In genomic region chr6:113603993-113604392, GRCm38 (mm10) we compare ENCODE assay signal across 8 mouse cellular contexts. TPM values are rescaled to one million over a fixed set of nuclear protein-coding genes. Genes with fewer than 3 reads are reported as not detected.
DNase-seq lines count a peak whose midpoint lies in the region; ATAC-seq and TF ChIP-seq lines count a peak whose summit lies in the region.

No protein-coding gene starts in this region.

- no peaks in the 10 kb centered on the region for H3K36me3 ChIP-seq in thymus, adult 2 months (ENCODE audit: control insufficient read depth, insufficient read depth, low read length)
- H3K36me3 ChIP-seq in limb, embryonic 15.5 days: peaks cover 3% of the 10 kb centered on the region; the same call in 1 of the 2 replicates
- H3K36me3 ChIP-seq in stomach, postnatal 0 days (ENCODE audit: control insufficient read depth, insufficient read depth, low read length): no peaks in the 10 kb centered on the region

- H3K4me2 ChIP-seq in limb, embryonic 15.5 days: peak overlapping the region; percentile 47
- peak overlapping the region; percentile 81 for H3K4me2 ChIP-seq in stomach, postnatal 0 days (replicated peaks; ENCODE audit: low read depth)

- H3K4me1 ChIP-seq in thymus, adult 2 months (replicated peaks; ENCODE audit: control insufficient read depth, insufficient read depth, low read length): peaks cover 7% of the 10 kb centered on the region
- peaks cover 27% of the 10 kb centered on the region for H3K4me1 ChIP-seq in limb, embryonic 15.5 days
- H3K4me1 ChIP-seq in stomach, postnatal 0 days (replicated peaks; ENCODE audit: control insufficient read depth, insufficient read depth): peaks cover 6% of the 10 kb centered on the region; the same call in 1 of the 2 replicates

- ATAC-seq in limb, embryonic 15.5 days (ENCODE audit: insufficient number of reproducible peaks, low FRiP score, low TSS enrichment, low read depth): no peak
- no peak; the same call in 1 of the 2 replicates for ATAC-seq in stomach, postnatal 0 days (ENCODE audit: low FRiP score, low TSS enrichment)
- no peak for ATAC-seq in inflammation-experienced regulatory T-cells, adult 6 months

- TF ChIP-seq EP300 in stomach, postnatal 0 days (optimal IDR thresholded peaks at IDR 0.05): no peak

- no peaks in the 10 kb centered on the region for H3K9me3 ChIP-seq in limb, embryonic 15.5 days
- H3K9me3 ChIP-seq in stomach, postnatal 0 days (ENCODE audit: control insufficient read depth, low read length): no peaks in the 10 kb centered on the region

- no peak for TF ChIP-seq CTCF in gastrocnemius, adult 2 months (IDR thresholded peaks at IDR 0.05)
- no peak for TF ChIP-seq CTCF in thymus, adult 2 months (IDR thresholded peaks at IDR 0.05; ENCODE audit: borderline replicate concordance, control insufficient read depth, extremely low read depth, insufficient read depth, low read length, poor library complexity)
- no peak for TF ChIP-seq CTCF in stomach, postnatal 0 days (IDR thresholded peaks at IDR 0.05; ENCODE audit: low read depth)

- intact Hi-C loops in gastrocnemius, adult 2 months (cut with DNase I): loop anchor here (5.0 kb wide), 1 partner anchor 117 kb away; no protein-coding TSS in a partner anchor

- WGBS in thymus, adult 2 months: 76% methylated on average over 12 of the region's 12 CpGs
- 58% methylated on average over 12 of the region's 12 CpGs for WGBS in limb, embryonic 15.5 days
- 55% methylated on average over 12 of the region's 12 CpGs for WGBS in stomach, postnatal 0 days

- H3K9ac ChIP-seq in limb, embryonic 15.5 days: no peak overlapping the region; the same call in 1 of the 2 replicates
- no peak overlapping the region; the same call in 1 of the 2 replicates for H3K9ac ChIP-seq in stomach, postnatal 0 days (ENCODE audit: low read length)

- no peak for DNase-seq in gastrocnemius, adult 2 months
- DNase-seq in gastrocnemius, adult 8-10 months (ENCODE audit: low spot score in 2 of 2): no peak
- no peak for DNase-seq in thymus, adult 2 months
- DNase-seq in thymus, postnatal 4 days: no peak
- no peak for DNase-seq in stomach, postnatal 0 days (ENCODE audit: low spot score)
- no peak for DNase-seq in right cerebral cortex, adult 2 months (ENCODE audit: low spot score in 2 of 2)

- H3K27me3 ChIP-seq in thymus, adult 2 months (ENCODE audit: control insufficient read depth, insufficient read depth, low read length): no peaks in the 10 kb centered on the region
- H3K27me3 ChIP-seq in limb, embryonic 15.5 days: no peaks in the 10 kb centered on the region
- no peaks in the 10 kb centered on the region for H3K27me3 ChIP-seq in stomach, postnatal 0 days (ENCODE audit: control insufficient read depth, insufficient read depth, low read length)

- H3K4me3 ChIP-seq in gastrocnemius, adult 2 months: peak overlapping the region; percentile 88
- peak overlapping the region; percentile 85 for H3K4me3 ChIP-seq in thymus, adult 2 months (ENCODE audit: control insufficient read depth, insufficient read depth, low read length)
- H3K4me3 ChIP-seq in limb, embryonic 15.5 days: peak overlapping the region; percentile 87
- peak overlapping the region; percentile 92 for H3K4me3 ChIP-seq in stomach, postnatal 0 days (ENCODE audit: low read depth, low read length)

- peak overlapping the region; percentile 92 for H3K27ac ChIP-seq in gastrocnemius, adult 2 months
- H3K27ac ChIP-seq in thymus, adult 2 months (ENCODE audit: control insufficient read depth, insufficient read depth, low read length): no peak overlapping the region
- H3K27ac ChIP-seq in limb, embryonic 15.5 days: no peak overlapping the region
- H3K27ac ChIP-seq in stomach, postnatal 0 days (replicated peaks): no peak overlapping the region

- TF ChIP-seq POLR2A in thymus, adult 2 months (IDR thresholded peaks at IDR 0.05; ENCODE audit: control insufficient read depth, extremely low read depth, insufficient read depth, low read length, poor library complexity): no peak

RNA-seq across cellular contexts. Expression of gene Brk1, which starts 0.6 kb away (rescaled TPM):
- total RNA-seq in gastrocnemius, adult 2 months (2021): 10 to 100 TPM; 37.3 to 46.0 TPM
- total RNA-seq in gastrocnemius, adult 8-10 months (2022): 10 to 100 TPM; 37.5 to 44.8 (median 44.1) TPM
- polyA plus RNA-seq in thymus, adult 2 months (2012; rRNA removed): 197 and 243 TPM in 2 replicates
- polyA plus RNA-seq in limb, embryonic 15.5 days (2015; fragmentation: Nextera tagmentation; extraction: Ambion mirVana): 222 and 231 TPM in 2 replicates
- polyA plus RNA-seq in stomach, postnatal 0 days (2015; fragmentation: Nextera tagmentation; extraction: Ambion mirVana): 199 and 201 TPM in 2 replicates
- polyA plus RNA-seq in inflammation-experienced regulatory T-cells, adult 6 months (2017; shearing (Covaris generic)): 100 to 1,000 TPM; 274 to 315 (median 285) TPM

RNA-seq across cellular contexts. Expression of gene Fancd2os, which starts 3.5 kb away (rescaled TPM):
- total RNA-seq in gastrocnemius, adult 2 months (2021): not detected
- not detected for total RNA-seq in gastrocnemius, adult 8-10 months (2022)
- polyA plus RNA-seq in thymus, adult 2 months (2012; rRNA removed): not detected in 2 replicates
- not detected in 2 replicates for polyA plus RNA-seq in limb, embryonic 15.5 days (2015; fragmentation: Nextera tagmentation; extraction: Ambion mirVana)
- polyA plus RNA-seq in stomach, postnatal 0 days (2015; fragmentation: Nextera tagmentation; extraction: Ambion mirVana): not detected in 2 replicates
- polyA plus RNA-seq in inflammation-experienced regulatory T-cells, adult 6 months (2017; shearing (Covaris generic)): not detected

RNA-seq across cellular contexts. Expression of gene Vhl, which starts 19.8 kb away (rescaled TPM):
- total RNA-seq in gastrocnemius, adult 2 months (2021): 1 to 10 TPM; 5.1 to 5.9 TPM
- total RNA-seq in gastrocnemius, adult 8-10 months (2022): 1 to 10 TPM; 5.3 to 7.3 (median 6.2) TPM
- polyA plus RNA-seq in thymus, adult 2 months (2012; rRNA removed): 33.5 and 37.9 TPM in 2 replicates
- 41.4 and 44.3 TPM in 2 replicates for polyA plus RNA-seq in limb, embryonic 15.5 days (2015; fragmentation: Nextera tagmentation; extraction: Ambion mirVana)
- 23.4 and 24.3 TPM in 2 replicates for polyA plus RNA-seq in stomach, postnatal 0 days (2015; fragmentation: Nextera tagmentation; extraction: Ambion mirVana)
- polyA plus RNA-seq in inflammation-experienced regulatory T-cells, adult 6 months (2017; shearing (Covaris generic)): 10 to 100 TPM in 2 of 3 experiments, 1 to 10 TPM in 1; 9.9 to 12.3 (median 12.0) TPM

RNA-seq across cellular contexts. Expression of gene Irak2, which starts 34.3 kb away (rescaled TPM):
- 1 to 10 TPM; 3.9 to 6.1 TPM for total RNA-seq in gastrocnemius, adult 2 months (2021)
- total RNA-seq in gastrocnemius, adult 8-10 months (2022): 1 to 10 TPM; 3.3 to 7.4 (median 4.7) TPM
- 16.5 and 17.8 TPM in 2 replicates for polyA plus RNA-seq in thymus, adult 2 months (2012; rRNA removed)
- polyA plus RNA-seq in limb, embryonic 15.5 days (2015; fragmentation: Nextera tagmentation; extraction: Ambion mirVana): 4.1 and 4.6 TPM in 2 replicates
- 9.6 and 10.2 TPM in 2 replicates for polyA plus RNA-seq in stomach, postnatal 0 days (2015; fragmentation: Nextera tagmentation; extraction: Ambion mirVana)
- 10 to 100 TPM; 18.1 to 35.7 (median 21.5) TPM for polyA plus RNA-seq in inflammation-experienced regulatory T-cells, adult 6 months (2017; shearing (Covaris generic))
